ENCODE assay signal across 10 mouse cellular contexts in genomic region chr2:9331630-9332352, GRCm38 (mm10).
A peak's percentile ranks its signal among the peaks of the same experiment; 100 is the strongest.
DNase-seq lines count a peak whose midpoint lies in the region; ATAC-seq lines count a peak whose summit lies in the region.
"Had no signal": no experiment of that assay in that cellular context is flagged by ENCODE, and none has a peak within 500 bp of the region (broad histone marks: within the 10 kb centered on the region; RNA-seq: fewer than 3 reads in every experiment).

No protein-coding gene starts in this region.

- intact Hi-C loops in left cerebral cortex, postnatal 4 days (cut with DNase I), result no loop called here

- DNase-seq in forebrain, embryonic 14.5 days (ENCODE audit: low spot score), result peak; percentile 1
- no peak for DNase-seq in forebrain, embryonic 10.5 days (ENCODE audit: extremely low spot score, low spot score)
- peak; percentile 4 for DNase-seq in left cerebral cortex, adult 11 months (ENCODE audit: low spot score)
- no peak for DNase-seq in left cerebral cortex, postnatal 4 days
- DNase-seq in layer of hippocampus, adult 9-11 months, result peak; percentile 2
- DNase-seq in right cerebral cortex, postnatal 10 days (ENCODE audit: low spot score in 2 of 2), result peak; percentile 19 to 31
- DNase-seq in thymus, postnatal 36 days, result no peak
- no peak for DNase-seq in adipocyte (ENCODE audit: low spot score)
- DNase-seq: B cell, adult 2 months had no signal

- no peak overlapping the region for H3K4me3 ChIP-seq in forebrain, embryonic 14.5 days (ENCODE audit: low read depth, low read length)
- no peak overlapping the region for H3K4me3 ChIP-seq in forebrain, embryonic 10.5 days
- H3K4me3 ChIP-seq: neural tube, embryonic 13.5 days had no signal

- WGBS in forebrain, embryonic 14.5 days, result 42% methylated on average over 16 of the region's 16 CpGs
- 49% methylated on average over 16 of the region's 16 CpGs for WGBS in forebrain, embryonic 10.5 days

- no peaks in the 10 kb centered on the region for H3K4me1 ChIP-seq in forebrain, embryonic 14.5 days (ENCODE audit: control insufficient read depth, insufficient read depth, low read length)
- peaks cover 7% of the 10 kb centered on the region for H3K4me1 ChIP-seq in forebrain, embryonic 10.5 days
- H3K4me1 ChIP-seq: neural tube, embryonic 13.5 days had no signal

- H3K27ac ChIP-seq in forebrain, embryonic 14.5 days (ENCODE audit: low read depth, low read length), result no peak overlapping the region
- H3K27ac ChIP-seq in forebrain, embryonic 10.5 days, result no peak overlapping the region
- H3K27ac ChIP-seq: neural tube, embryonic 13.5 days had no signal

- H3K9ac ChIP-seq in forebrain, embryonic 14.5 days (ENCODE audit: low read length), result no peak overlapping the region
- H3K9ac ChIP-seq: neural tube, embryonic 13.5 days had no signal

- H3K9me3 ChIP-seq in forebrain, embryonic 14.5 days (replicated peaks; ENCODE audit: control insufficient read depth, low read length), result no peaks in the 10 kb centered on the region
- no peaks in the 10 kb centered on the region for H3K9me3 ChIP-seq in forebrain, embryonic 10.5 days
- H3K9me3 ChIP-seq: neural tube, embryonic 13.5 days had no signal

- no peak overlapping the region for H3K4me2 ChIP-seq in forebrain, embryonic 14.5 days (ENCODE audit: low read length)
- H3K4me2 ChIP-seq: neural tube, embryonic 13.5 days had no signal

- H3K36me3 ChIP-seq in forebrain, embryonic 14.5 days (ENCODE audit: control insufficient read depth, insufficient read depth, low read length), result no peaks in the 10 kb centered on the region
- H3K36me3 ChIP-seq in forebrain, embryonic 10.5 days (replicated peaks), result no peaks in the 10 kb centered on the region
- H3K36me3 ChIP-seq: neural tube, embryonic 13.5 days had no signal

- no peaks in the 10 kb centered on the region for H3K27me3 ChIP-seq in forebrain, embryonic 14.5 days (replicated peaks; ENCODE audit: control insufficient read depth, insufficient read depth, low read length)
- H3K27me3 ChIP-seq in forebrain, embryonic 10.5 days (ENCODE audit: poor library complexity, severe bottlenecking), result no peaks in the 10 kb centered on the region
- H3K27me3 ChIP-seq: neural tube, embryonic 13.5 days had no signal

- ATAC-seq in forebrain, embryonic 14.5 days, result no peak

Comparison
In these comparisons a context has a peak if more than half of its experiments do, and no peak if none do; other contexts are left out.
1. DNase-seq: peak in forebrain, embryonic 14.5 days (single experiment), left cerebral cortex, adult 11 months (single experiment), layer of hippocampus, adult 9-11 months (single experiment) and right cerebral cortex, postnatal 10 days (2 of 2); none in forebrain, embryonic 10.5 days (single experiment), left cerebral cortex, postnatal 4 days (single experiment), thymus, postnatal 36 days (0 of 2) and adipocyte (single experiment).